Mouse (Mus musculus) limb, embryonic 13.5 days (tissue): ENCODE measurements around the gene Gm49325. TPM values are rescaled to one million over a fixed set of nuclear protein-coding genes. Genes with fewer than 3 reads are reported as not detected.

ENCODE experiments used
- ATAC-seq: fragments of 200-750 bp; cut with Nextera tagmentation; 2 replicates; pipeline ENCODE4 v1.8.0; 2017; ENCODE audit warnings: low read depth, moderate number of reproducible peaks, moderate TSS enrichment; ENCODE audit not compliant: low FRiP score
- H3K27ac ChIP-seq: fragments of 300-500 bp; sonication (generic); 2 replicates; pipeline ENCODE4 v1.5.1; 2015; ENCODE audit warnings: inconsistent platforms, mild to moderate bottlenecking, moderate library complexity
- H3K27me3 ChIP-seq: fragments of 300-500 bp; sonication (generic); 2 replicates; pipeline ENCODE4 v1.6.1; 2015; ENCODE audit warnings: mild to moderate bottlenecking, inconsistent platforms
- H3K36me3 ChIP-seq: fragments of 300-500 bp; sonication (generic); 2 replicates; pipeline ENCODE4 v1.6.1; 2015; ENCODE audit warnings: inconsistent platforms, mild to moderate bottlenecking, moderate library complexity
- H3K4me1 ChIP-seq: fragments of 300-500 bp; sonication (generic); 2 replicates; pipeline ENCODE4 v1.6.1; 2015; ENCODE audit warnings: inconsistent platforms
- H3K4me2 ChIP-seq: fragments of 300-500 bp; sonication (generic); replicated peaks from 2 replicates; pipeline ENCODE4 v1.6.1; 2015; ENCODE audit warnings: inconsistent platforms, mild to moderate bottlenecking, moderate library complexity
- H3K4me3 ChIP-seq: fragments of 300-500 bp; sonication (generic); 2 replicates; pipeline ENCODE4 v1.5.1; 2015; ENCODE audit warnings: moderate library complexity, mild to moderate bottlenecking, inconsistent platforms
- H3K9ac ChIP-seq: fragments of 300-500 bp; sonication (generic); 2 replicates; pipeline ENCODE4 v1.6.1; 2015; ENCODE audit warnings: mild to moderate bottlenecking, inconsistent platforms
- H3K9me3 ChIP-seq: fragments of 300-500 bp; sonication (generic); 2 replicates; pipeline ENCODE4 v1.6.1; 2016; ENCODE audit warnings: inconsistent platforms
- WGBS: fragments of 180-500 bp; shearing (Covaris S2); methylation state at CpG from one replicate; pipeline ENCODE4 v1.1.7; 2015; 5-methylcytosine and 5-hydroxymethylcytosine counted together
- polyA plus RNA-seq: library from polyadenylated mRNA; unstranded; fragments of >200 nt; fragmentation: Nextera tagmentation; extraction: Ambion mirVana; gene quantifications from 2 replicates; pipeline ENCODE4 v1.2.1, GENCODE M21; 2015

Gene Gm49325
- 3.9 TPM in 1 of 2 replicates, not detected in the other for polyA plus RNA-seq

DNA sequence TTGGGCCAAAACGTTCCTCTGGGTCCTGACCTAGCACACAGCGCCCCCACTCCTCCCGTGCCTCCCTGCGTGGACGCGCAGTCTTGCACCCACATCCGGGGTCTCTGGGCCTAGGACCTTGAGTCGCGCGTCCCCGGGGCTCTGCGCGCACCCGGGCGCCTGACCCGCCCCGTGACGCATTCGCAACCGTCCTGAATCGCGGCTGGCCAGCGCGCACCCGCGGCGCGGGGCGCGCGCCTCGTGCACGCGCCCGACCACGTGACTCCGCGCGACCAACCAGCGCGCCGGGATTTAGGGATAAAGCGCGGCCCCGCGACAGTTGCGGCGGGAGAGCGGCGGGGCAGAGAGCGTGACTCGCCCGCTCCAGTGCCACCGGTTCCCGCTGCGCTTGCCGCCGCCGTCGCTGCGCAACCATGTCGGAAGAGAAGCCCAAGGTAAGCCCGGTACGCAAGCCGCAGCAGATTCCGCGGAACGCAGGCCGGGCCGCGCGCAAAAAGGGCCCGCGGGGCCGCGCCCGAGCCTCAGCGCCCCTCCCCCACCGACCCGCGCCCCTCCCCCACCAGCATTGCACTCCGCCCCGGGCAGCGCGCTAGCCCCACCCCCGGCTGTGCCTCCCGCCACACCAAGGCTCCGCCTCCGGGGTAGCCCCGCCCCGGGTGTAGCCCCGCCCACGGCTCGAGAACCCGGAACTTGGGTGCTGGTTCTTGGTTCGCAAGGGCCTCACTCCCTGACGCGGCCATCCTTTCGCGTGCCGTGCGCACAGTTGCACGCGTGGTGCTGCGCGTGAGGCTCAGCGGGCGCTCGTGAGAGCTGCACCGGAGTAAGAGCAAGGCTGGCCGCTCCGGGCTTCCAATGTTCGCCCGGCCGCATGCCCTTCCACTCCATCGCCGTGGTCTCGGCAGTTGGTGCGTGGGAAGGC is at the start of gene Gm49325, which contains the start of gene Sumo3:
Gene Gm49325 (plus strand): TSS at position 290 of the 919 bp plus-strand sequence.
Gene Sumo3 (plus strand): TSS at position 190 of the 919 bp plus-strand sequence.
- peak within 1 kb of the TSS; percentile 95 for H3K4me2 ChIP-seq
- WGBS: 2% methylated on average over 101 of the region's 119 CpGs
- peak; percentile 87 for ATAC-seq

DNA sequence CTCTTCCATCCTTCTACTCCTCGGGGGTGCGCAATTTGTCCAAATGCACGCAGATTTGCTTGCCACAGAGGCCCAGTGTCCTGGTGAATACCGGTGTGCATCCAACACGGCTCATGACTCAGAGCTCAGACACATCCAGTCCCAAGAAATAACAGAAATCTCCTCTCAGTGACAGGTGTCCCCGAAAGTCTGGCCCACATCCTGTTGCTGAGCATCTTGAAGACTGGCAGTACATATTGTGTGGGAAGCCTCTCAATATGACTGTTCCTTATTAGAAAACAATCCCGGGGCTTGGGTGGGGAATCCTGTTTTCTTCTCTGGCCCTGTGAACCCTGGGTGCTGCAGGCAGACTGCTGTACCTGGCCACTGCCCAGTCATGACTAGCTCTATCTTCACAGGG is 49.4 kb upstream of the Gm49325 start:
- H3K4me1 ChIP-seq: no peaks in the 10 kb centered on the region
- H3K27ac ChIP-seq: no peak overlapping the region
- no peak overlapping the region for H3K4me3 ChIP-seq
- no peaks in the 10 kb centered on the region for H3K27me3 ChIP-seq
- no peaks in the 10 kb centered on the region for H3K36me3 ChIP-seq
- no peak overlapping the region for H3K4me2 ChIP-seq
- WGBS: 90% methylated on average over 7 of the region's 7 CpGs
- H3K9ac ChIP-seq: no peak overlapping the region
- ATAC-seq: no peak
- no peaks in the 10 kb centered on the region for H3K9me3 ChIP-seq

More for the DNA sequence above, at the start of gene Gm49325, which contains the start of gene Sumo3:
- peaks cover 32% of the 10 kb centered on the region for H3K36me3 ChIP-seq
- no peaks in the 10 kb centered on the region for H3K27me3 ChIP-seq
- H3K4me1 ChIP-seq: peaks cover 29% of the 10 kb centered on the region
- peak within 1 kb of the TSS; percentile 87 for H3K9ac ChIP-seq
- H3K4me3 ChIP-seq: peak within 1 kb of the TSS; percentile 76
- no peaks in the 10 kb centered on the region; the same call in 1 of the 2 replicates for H3K9me3 ChIP-seq
- H3K27ac ChIP-seq: peak within 1 kb of the TSS; percentile 94

DNA sequence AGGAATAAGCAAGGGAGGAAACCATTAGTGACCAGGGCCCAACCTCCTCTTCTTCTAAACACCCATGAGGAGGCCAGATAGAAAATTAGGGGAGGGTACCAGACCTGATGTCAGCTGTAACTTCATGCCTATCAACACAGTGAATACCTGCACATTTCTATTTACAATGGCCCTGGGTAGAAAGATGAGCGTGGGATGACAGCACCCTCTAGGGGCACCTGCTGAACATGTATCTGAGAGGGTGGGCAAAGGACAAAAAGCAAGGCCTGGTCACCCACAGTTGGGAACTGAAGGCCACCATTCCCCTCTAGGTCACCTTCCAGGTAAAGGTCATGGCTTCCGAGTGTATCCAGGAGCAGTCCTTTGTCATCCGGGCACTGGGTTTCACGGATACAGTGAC is 48.4 kb upstream of the Gm49325 start:
- Histone ChIP-seq H3K27ac (no peak overlapping the region), H3K36me3 (no peaks in the 10 kb centered on the region), H3K9me3 (no peaks in the 10 kb centered on the region), H3K4me2 (no peak overlapping the region), H3K27me3 (no peaks in the 10 kb centered on the region), H3K4me3 (no peak overlapping the region), H3K9ac (no peak overlapping the region), H3K4me1 (no peaks in the 10 kb centered on the region)
- ATAC-seq: no peak
- WGBS: 84% methylated on average over 4 of the region's 4 CpGs

DNA sequence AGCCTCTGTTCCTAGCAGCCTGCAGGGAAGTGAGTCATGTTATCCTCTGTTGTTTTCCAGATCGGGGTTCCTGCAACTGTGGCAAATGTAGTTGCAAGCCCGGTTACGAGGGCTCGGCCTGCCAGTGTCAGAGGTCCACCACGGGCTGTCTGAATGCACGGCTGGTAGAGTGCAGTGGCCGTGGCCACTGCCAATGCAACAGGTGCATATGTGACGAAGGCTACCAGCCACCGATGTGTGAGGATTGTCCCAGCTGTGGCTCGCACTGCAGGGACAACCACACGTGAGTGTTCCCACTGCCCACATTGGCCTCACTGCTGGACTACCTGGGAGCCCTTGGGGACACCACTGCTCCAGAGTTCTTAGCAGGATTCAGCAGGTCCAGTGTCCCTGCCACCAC is 45.9 kb upstream of the Gm49325 start:
- H3K9me3 ChIP-seq: no peaks in the 10 kb centered on the region
- WGBS: 85% methylated on average over 11 of the region's 11 CpGs
- no peak for ATAC-seq
- no peaks in the 10 kb centered on the region for H3K27me3 ChIP-seq
- H3K4me1 ChIP-seq: no peaks in the 10 kb centered on the region
- H3K27ac ChIP-seq: no peak overlapping the region
- H3K4me3 ChIP-seq: no peak overlapping the region
- no peak overlapping the region for H3K4me2 ChIP-seq
- no peaks in the 10 kb centered on the region for H3K36me3 ChIP-seq
- H3K9ac ChIP-seq: no peak overlapping the region

DNA sequence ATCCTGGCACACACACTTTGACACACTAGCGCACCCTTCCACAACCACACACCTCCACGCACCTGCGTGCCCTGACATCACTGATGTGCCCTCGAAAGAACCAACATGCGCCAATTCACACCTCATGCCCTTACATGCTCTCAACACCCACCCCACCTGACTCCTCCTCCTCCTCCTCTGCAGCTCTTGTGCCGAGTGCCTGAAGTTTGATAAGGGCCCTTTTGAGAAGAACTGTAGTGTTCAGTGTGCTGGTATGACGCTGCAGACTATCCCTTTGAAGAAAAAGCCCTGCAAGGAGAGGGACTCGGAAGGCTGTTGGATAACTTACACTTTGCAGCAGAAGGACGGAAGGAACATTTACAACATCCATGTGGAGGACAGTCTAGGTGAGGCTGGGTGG is 45.2 kb upstream of the Gm49325 start:
- Histone ChIP-seq H3K4me1 (no peaks in the 10 kb centered on the region), H3K27ac (no peak overlapping the region), H3K9me3 (no peaks in the 10 kb centered on the region), H3K4me2 (no peak overlapping the region), H3K27me3 (no peaks in the 10 kb centered on the region), H3K4me3 (no peak overlapping the region), H3K9ac (no peak overlapping the region), H3K36me3 (no peaks in the 10 kb centered on the region)
- no peak for ATAC-seq
- 84% methylated on average over 9 of the region's 9 CpGs for WGBS

DNA sequence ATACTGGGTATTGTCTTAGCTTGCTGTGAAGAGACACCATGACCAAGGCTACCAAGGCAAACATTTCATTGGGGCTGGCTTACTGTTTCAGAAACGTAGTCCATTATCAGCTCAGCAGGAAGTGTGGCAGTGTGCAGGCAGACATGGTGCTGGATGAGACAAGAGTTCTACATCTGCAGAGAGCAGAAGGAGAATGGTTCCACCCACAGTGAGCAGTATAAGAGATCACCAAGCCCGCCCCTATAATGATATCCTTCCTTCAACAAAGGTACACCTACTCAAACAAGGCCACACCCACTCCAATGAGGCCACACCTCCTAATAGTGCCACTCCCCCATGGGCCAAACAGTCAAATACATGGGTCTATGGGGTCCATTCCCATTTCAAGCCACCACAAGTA is 44.5 kb upstream of the Gm49325 start:
- no peaks in the 10 kb centered on the region for H3K9me3 ChIP-seq
- H3K27ac ChIP-seq: no peak overlapping the region
- H3K4me1 ChIP-seq: no peaks in the 10 kb centered on the region
- no peaks in the 10 kb centered on the region for H3K27me3 ChIP-seq
- no peaks in the 10 kb centered on the region for H3K36me3 ChIP-seq
- 72% methylated on average over 2 of the region's 2 CpGs for WGBS
- H3K4me2 ChIP-seq: no peak overlapping the region
- no peak overlapping the region for H3K4me3 ChIP-seq
- no peak overlapping the region for H3K9ac ChIP-seq
- ATAC-seq: no peak

DNA sequence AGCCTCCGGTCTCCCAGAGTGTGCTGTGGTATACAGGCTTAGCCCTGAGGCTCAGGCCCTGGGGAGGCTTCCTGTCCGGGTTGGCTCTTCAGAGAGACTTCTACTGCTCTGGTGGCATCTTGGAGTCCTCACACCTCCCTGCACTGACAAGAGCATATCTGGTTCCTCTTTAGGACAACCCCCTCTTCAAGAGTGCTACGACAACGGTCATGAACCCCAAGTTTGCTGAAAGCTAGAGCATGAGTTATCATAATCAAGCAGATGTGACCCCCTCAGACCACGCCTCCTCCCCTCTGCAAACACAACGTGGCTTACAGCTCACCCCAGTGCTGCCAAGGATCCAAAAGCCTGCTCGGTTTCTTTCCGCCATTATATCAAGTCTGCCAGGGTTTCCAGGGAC is 41.0 kb upstream of the Gm49325 start:
- 0 out of 2 replicates have a peak, but pooled peaks cover 3% of the 10 kb centered on the region for H3K4me1 ChIP-seq
- WGBS: 80% methylated on average over 8 of the region's 8 CpGs
- no peaks in the 10 kb centered on the region for H3K27me3 ChIP-seq
- H3K36me3 ChIP-seq: no peaks in the 10 kb centered on the region
- H3K9me3 ChIP-seq: no peaks in the 10 kb centered on the region
- no peak overlapping the region for H3K27ac ChIP-seq
- no peak overlapping the region for H3K9ac ChIP-seq
- no peak overlapping the region for H3K4me2 ChIP-seq
- no peak overlapping the region for H3K4me3 ChIP-seq
- no peak for ATAC-seq

DNA sequence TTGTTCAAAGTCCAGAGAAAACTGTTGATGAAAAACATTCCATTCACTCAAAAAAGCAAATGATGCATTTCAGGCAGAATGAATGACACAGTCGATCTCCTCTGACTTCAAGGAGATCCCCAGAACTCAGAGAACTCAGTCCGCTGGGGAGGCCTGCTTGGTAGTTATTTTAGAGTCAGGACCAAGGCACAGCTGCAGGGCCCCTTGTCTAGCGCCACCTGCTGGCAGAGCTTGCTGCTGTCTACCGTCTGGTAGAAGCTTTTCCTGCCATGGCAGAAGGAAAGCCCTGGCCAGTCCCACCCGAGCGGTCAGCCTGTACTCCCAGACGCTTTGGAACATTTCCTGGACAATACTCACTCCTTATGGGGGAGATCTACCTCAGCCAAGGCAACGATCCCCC is 39.3 kb upstream of the Gm49325 start:
- Histone ChIP-seq H3K9me3 (no peaks in the 10 kb centered on the region), H3K4me3 (no peak overlapping the region), H3K4me2 (no peak overlapping the region), H3K9ac (no peak overlapping the region), H3K4me1 (0 out of 2 replicates have a peak, but pooled peaks cover 3% of the 10 kb centered on the region), H3K36me3 (no peaks in the 10 kb centered on the region), H3K27ac (no peak overlapping the region), H3K27me3 (no peaks in the 10 kb centered on the region)
- 32% methylated on average over 8 of the region's 8 CpGs for WGBS
- ATAC-seq: no peak

DNA sequence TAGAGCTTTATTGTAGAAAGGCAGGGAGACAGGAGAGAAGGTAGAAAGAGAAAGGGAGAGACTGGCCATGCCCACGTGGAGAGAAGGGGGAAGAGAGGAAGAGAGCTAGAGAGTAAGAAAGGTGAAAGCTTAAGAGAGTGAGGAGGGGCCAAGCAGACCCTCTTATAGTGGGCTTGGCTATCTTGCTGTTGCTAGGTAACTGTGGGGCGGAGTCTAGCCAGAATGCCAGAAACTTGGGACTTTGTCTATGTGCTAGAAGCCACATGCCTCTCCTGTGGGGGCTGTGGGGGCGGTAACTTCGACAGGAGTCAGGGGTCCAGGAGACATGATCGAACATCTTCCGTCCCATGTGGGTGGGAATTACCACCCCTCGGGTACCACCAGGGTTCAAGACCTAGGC is 36.5 kb upstream of the Gm49325 start:
- ATAC-seq: no peak
- 44% methylated on average over 7 of the region's 7 CpGs for WGBS
- Histone ChIP-seq H3K36me3 (no peaks in the 10 kb centered on the region), H3K9ac (no peak overlapping the region), H3K27me3 (no peaks in the 10 kb centered on the region), H3K4me2 (no peak overlapping the region), H3K4me3 (no peak overlapping the region), H3K9me3 (no peaks in the 10 kb centered on the region), H3K27ac (no peak overlapping the region), H3K4me1 (0 out of 2 replicates have a peak, but pooled peaks cover 3% of the 10 kb centered on the region)

DNA sequence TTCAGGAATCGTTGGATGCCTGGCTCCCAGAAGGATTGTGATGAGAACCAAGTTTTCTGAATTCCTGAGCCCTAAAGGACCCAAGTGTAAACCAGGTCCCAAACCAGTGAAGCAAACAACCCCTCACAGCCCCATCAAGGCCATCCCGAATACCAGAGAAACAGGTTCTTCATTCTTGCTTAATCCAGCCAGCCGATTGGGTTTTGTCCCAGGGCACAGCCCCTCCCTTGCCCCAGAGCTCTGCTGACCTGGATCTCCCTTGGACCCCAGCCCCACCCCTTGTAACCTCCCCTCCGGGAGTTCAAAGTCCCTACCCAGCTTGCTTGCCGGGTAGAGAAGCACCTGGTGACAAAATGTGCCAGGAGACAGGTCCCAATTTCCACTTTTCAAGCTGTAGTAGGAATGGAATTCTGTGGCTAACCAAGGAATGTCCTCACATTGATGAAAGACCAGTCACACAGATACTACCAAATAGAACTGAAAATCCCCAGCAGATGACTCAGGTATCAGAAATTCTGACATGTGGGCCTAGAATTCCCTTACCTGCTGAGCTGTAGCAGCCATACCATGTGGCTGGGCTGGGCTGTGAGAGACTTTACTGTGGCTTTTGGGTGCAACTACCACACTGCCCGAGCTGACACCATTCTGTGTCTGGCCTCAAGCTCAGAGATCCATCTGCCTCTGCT is 35.9 kb upstream of the Gm49325 start:
- H3K9me3 ChIP-seq: no peaks in the 10 kb centered on the region
- H3K36me3 ChIP-seq: no peaks in the 10 kb centered on the region
- no peak for ATAC-seq
- H3K27ac ChIP-seq: no peak overlapping the region
- no peaks in the 10 kb centered on the region; the same call in 1 of the 2 replicates for H3K27me3 ChIP-seq
- H3K4me2 ChIP-seq: no peak overlapping the region
- 42% methylated on average over 6 of the region's 6 CpGs for WGBS
- H3K4me3 ChIP-seq: no peak overlapping the region
- H3K4me1 ChIP-seq: 0 out of 2 replicates have a peak, but pooled peaks cover 3% of the 10 kb centered on the region
- H3K9ac ChIP-seq: no peak overlapping the region

DNA sequence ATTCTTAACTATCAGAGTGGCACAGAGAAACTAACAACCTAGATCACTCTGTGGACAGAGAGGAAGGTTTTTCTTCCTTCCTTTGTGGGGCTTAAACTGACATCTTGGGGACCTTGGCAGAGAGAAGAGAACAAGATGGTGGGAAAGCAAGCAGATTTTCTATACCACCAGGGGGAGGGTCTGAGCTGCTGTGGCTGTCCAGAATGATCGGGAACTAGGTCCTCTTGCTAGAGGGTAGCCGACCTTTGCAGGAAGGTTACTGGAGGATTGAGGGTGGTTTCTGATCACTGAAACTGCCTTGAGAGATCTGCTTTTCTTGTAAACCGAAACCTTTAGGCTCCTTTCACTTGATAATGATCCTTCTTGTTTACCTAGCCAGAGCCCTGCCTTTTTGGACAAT is 33.8 kb upstream of the Gm49325 start:
- H3K4me1 ChIP-seq: 0 out of 2 replicates have a peak, but pooled peaks cover 3% of the 10 kb centered on the region
- no peaks in the 10 kb centered on the region for H3K9me3 ChIP-seq
- no peak for ATAC-seq
- H3K4me2 ChIP-seq: no peak overlapping the region
- no peaks in the 10 kb centered on the region for H3K36me3 ChIP-seq
- H3K27me3 ChIP-seq: no peaks in the 10 kb centered on the region; the same call in 1 of the 2 replicates
- 29% methylated on average over 3 of the region's 3 CpGs for WGBS
- H3K4me3 ChIP-seq: no peak overlapping the region
- H3K9ac ChIP-seq: no peak overlapping the region
- H3K27ac ChIP-seq: no peak overlapping the region

DNA sequence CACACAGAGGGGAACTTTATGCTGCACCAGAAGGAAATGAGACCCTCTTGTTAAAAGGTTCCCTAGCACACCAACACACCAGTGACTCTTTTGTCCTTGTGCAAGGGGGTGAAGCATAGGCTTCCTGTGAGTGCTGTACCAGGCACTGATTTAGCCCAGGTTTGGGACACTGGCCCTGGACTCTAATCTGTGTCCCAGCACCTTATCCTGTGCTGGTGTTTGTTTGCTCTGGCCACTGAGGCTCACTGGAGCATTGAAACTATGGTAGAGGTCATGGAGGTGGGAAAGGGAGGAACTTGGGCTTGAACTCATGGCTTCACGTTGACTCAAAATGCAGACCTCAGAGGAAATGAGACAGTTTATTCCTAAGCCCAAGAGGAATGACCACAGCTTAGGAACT is 32.8 kb upstream of the Gm49325 start:
- H3K4me2 ChIP-seq: no peak overlapping the region
- H3K4me3 ChIP-seq: no peak overlapping the region
- no peak for ATAC-seq

More for the DNA sequence above, 32.8 kb upstream of the Gm49325 start:
- no peaks in the 10 kb centered on the region for H3K36me3 ChIP-seq
- H3K27ac ChIP-seq: no peak overlapping the region
- H3K9ac ChIP-seq: no peak overlapping the region
- WGBS: 88% methylated on average over 1 of the region's 1 CpGs
- no peaks in the 10 kb centered on the region for H3K9me3 ChIP-seq
- H3K27me3 ChIP-seq: no peaks in the 10 kb centered on the region; the same call in 1 of the 2 replicates
- H3K4me1 ChIP-seq: 0 out of 2 replicates have a peak, but pooled peaks cover 3% of the 10 kb centered on the region
